Mouse (Mus musculus) forebrain, embryonic 11.5 days (tissue): ENCODE data around the gene Tmem63a. TPM values are rescaled to one million over a fixed set of nuclear protein-coding genes. Genes with fewer than 3 reads are reported as not detected.
A peak's percentile ranks its signal among the peaks of the same experiment; 100 is the strongest.

ENCODE experiments used
- ATAC-seq: fragments of 200-750 bp; cut with Nextera tagmentation; replicated peaks from 2 replicates; pipeline ENCODE4 v1.8.0; 2017; ENCODE audit warnings: moderate TSS enrichment; ENCODE audit not compliant: low FRiP score
- DNase-seq: peaks from one replicate; pipeline ENCODE4 v3.0.0-alpha.2; 2017; ENCODE audit warnings: low spot score
- H3K27ac ChIP-seq: fragments of 300-500 bp; sonication (generic); 2 replicates; pipeline ENCODE4 v1.5.1; 2014; ENCODE audit warnings: low read depth, low read length
- H3K27me3 ChIP-seq: fragments of 300-500 bp; sonication (generic); 2 replicates; pipeline ENCODE4 v1.6.1; 2014; ENCODE audit warnings: mild to moderate bottlenecking, low read length, mixed read lengths; ENCODE audit not compliant: control insufficient read depth, insufficient read depth
- H3K36me3 ChIP-seq: fragments of 300-500 bp; sonication (generic); 2 replicates; pipeline ENCODE4 v1.6.1; 2014; ENCODE audit warnings: mild to moderate bottlenecking, low read length, moderate library complexity, mixed read lengths; ENCODE audit not compliant: control insufficient read depth, insufficient read depth
- H3K4me1 ChIP-seq: fragments of 300-500 bp; sonication (generic); replicated peaks from 2 replicates; pipeline ENCODE4 v1.6.1; 2014; ENCODE audit warnings: low read length, mixed read lengths; ENCODE audit not compliant: control insufficient read depth, insufficient read depth
- H3K4me2 ChIP-seq: fragments of 300-500 bp; sonication (generic); 2 replicates; pipeline ENCODE4 v1.6.1; 2014; ENCODE audit warnings: low read depth, mild to moderate bottlenecking, low read length, moderate library complexity, mixed read lengths; ENCODE audit not compliant: severe bottlenecking
- H3K4me3 ChIP-seq: fragments of 300-500 bp; sonication (generic); 2 replicates; pipeline ENCODE4 v1.5.1; 2014; ENCODE audit warnings: low read depth, low read length
- H3K9ac ChIP-seq: fragments of 300-500 bp; sonication (generic); 2 replicates; pipeline ENCODE4 v1.6.1; 2014; ENCODE audit warnings: low read length
- H3K9me3 ChIP-seq: fragments of 300-500 bp; sonication (generic); 2 replicates; pipeline ENCODE4 v1.6.1; 2016; ENCODE audit warnings: low read length, mixed read lengths; ENCODE audit not compliant: control insufficient read depth
- WGBS: fragments of 180-500 bp; shearing (Covaris S2); extraction: QIAGEN DNeasy Blood & Tissue Kit; methylation state at CpG from one replicate; pipeline ENCODE4 v1.1.7; 2014; 5-methylcytosine and 5-hydroxymethylcytosine counted together
- polyA plus RNA-seq: library from polyadenylated mRNA; unstranded; fragments of >200 nt; fragmentation: Nextera tagmentation; extraction: Ambion mirVana; gene quantifications from 2 replicates; pipeline ENCODE4 v1.2.1, GENCODE M21; 2014

Gene Tmem63a
- polyA plus RNA-seq, 1 experiment from 2014 or later = 2.7 TPM

GRCm38 (mm10) chr1:181001217-181001616, 59.1 kb downstream of the Tmem63a start:
- Histone ChIP-seq H3K36me3 (no peaks in the 10 kb centered on the region), H3K27me3 (no peaks in the 10 kb centered on the region), H3K4me3 (no peak overlapping the region), H3K9ac (no peak overlapping the region), H3K4me1 (no peaks in the 10 kb centered on the region), H3K9me3 (no peaks in the 10 kb centered on the region), H3K4me2 (no peak overlapping the region), H3K27ac (no peak overlapping the region)
- ATAC-seq (no peak), DNase-seq (no peak)
- 87% methylated on average over 3 of the region's 3 CpGs for WGBS

GRCm38 (mm10) chr1:181001621-181002020, 59.5 kb downstream of the Tmem63a start:
- 87% methylated on average over 3 of the region's 3 CpGs for WGBS
- Histone ChIP-seq H3K4me3 (no peak overlapping the region), H3K9ac (no peak overlapping the region), H3K4me1 (no peaks in the 10 kb centered on the region), H3K27ac (no peak overlapping the region), H3K36me3 (no peaks in the 10 kb centered on the region), H3K27me3 (no peaks in the 10 kb centered on the region), H3K4me2 (no peak overlapping the region), H3K9me3 (no peaks in the 10 kb centered on the region)
- DNase-seq = no peak
- no peak for ATAC-seq

GRCm38 (mm10) chr1:181003790-181004189, 61.6 kb downstream of the Tmem63a start:
- no peak overlapping the region for H3K27ac ChIP-seq
- 83% methylated on average over 2 of the region's 2 CpGs for WGBS

GRCm38 (mm10) chr1:181005331-181005730, 63.2 kb downstream of the Tmem63a start:
- Histone ChIP-seq H3K9ac (no peak overlapping the region), H3K27me3 (no peaks in the 10 kb centered on the region), H3K9me3 (no peaks in the 10 kb centered on the region), H3K27ac (no peak overlapping the region), H3K4me3 (no peak overlapping the region), H3K4me2 (no peak overlapping the region), H3K4me1 (no peaks in the 10 kb centered on the region), H3K36me3 (no peaks in the 10 kb centered on the region)
- DNase-seq (peak; percentile 34), ATAC-seq (no peak)
- 85% methylated on average over 8 of the region's 8 CpGs for WGBS

More at GRCm38 (mm10) chr1:181003790-181004189, 61.6 kb downstream of the Tmem63a start:
- Histone ChIP-seq H3K4me1 (no peaks in the 10 kb centered on the region), H3K36me3 (no peaks in the 10 kb centered on the region), H3K9me3 (no peaks in the 10 kb centered on the region), H3K4me3 (no peak overlapping the region), H3K9ac (no peak overlapping the region), H3K27me3 (no peaks in the 10 kb centered on the region), H3K4me2 (no peak overlapping the region)
- ATAC-seq = no peak
- DNase-seq = peak; percentile 7

- Histone ChIP-seq H3K27ac (no peak overlapping the region), H3K9me3 (no peaks in the 10 kb centered on the region), H3K4me3 (no peak overlapping the region), H3K4me1 (no peaks in the 10 kb centered on the region), H3K4me2 (no peak overlapping the region), H3K27me3 (no peaks in the 10 kb centered on the region), H3K9ac (no peak overlapping the region), H3K36me3 (no peaks in the 10 kb centered on the region)
- 84% methylated on average over 6 of the region's 6 CpGs for WGBS
- ATAC-seq (no peak), DNase-seq (no peak)
Measured at GRCm38 (mm10) chr1:181007831-181008230, 65.7 kb downstream of the Tmem63a start.

GRCm38 (mm10) chr1:181008266-181008665, 66.1 kb downstream of the Tmem63a start:
- DNase-seq = no peak
- no peak overlapping the region for H3K4me2 ChIP-seq
- WGBS = 95% methylated on average over 2 of the region's 2 CpGs

GRCm38 (mm10) chr1:181009011-181009590, 67.0 kb downstream of the Tmem63a start:
- H3K9me3 ChIP-seq = no peaks in the 10 kb centered on the region
- no peaks in the 10 kb centered on the region for H3K27me3 ChIP-seq
- no peak for DNase-seq
- no peaks in the 10 kb centered on the region for H3K4me1 ChIP-seq
- H3K36me3 ChIP-seq = no peaks in the 10 kb centered on the region
- ATAC-seq = no peak
- H3K9ac ChIP-seq = no peak overlapping the region
- H3K4me3 ChIP-seq = no peak overlapping the region
- 93% methylated on average over 4 of the region's 4 CpGs for WGBS
- no peak overlapping the region for H3K4me2 ChIP-seq
- no peak overlapping the region for H3K27ac ChIP-seq

More at GRCm38 (mm10) chr1:181008266-181008665, 66.1 kb downstream of the Tmem63a start:
- no peak for ATAC-seq
- Histone ChIP-seq H3K27me3 (no peaks in the 10 kb centered on the region), H3K27ac (no peak overlapping the region), H3K4me1 (no peaks in the 10 kb centered on the region), H3K4me3 (no peak overlapping the region), H3K36me3 (no peaks in the 10 kb centered on the region), H3K9me3 (no peaks in the 10 kb centered on the region), H3K9ac (no peak overlapping the region)

- no peak for ATAC-seq
- Histone ChIP-seq H3K4me3 (no peak overlapping the region), H3K27me3 (no peaks in the 10 kb centered on the region), H3K9ac (no peak overlapping the region), H3K36me3 (no peaks in the 10 kb centered on the region), H3K9me3 (no peaks in the 10 kb centered on the region), H3K4me1 (no peaks in the 10 kb centered on the region), H3K4me2 (no peak overlapping the region), H3K27ac (no peak overlapping the region)
- DNase-seq = no peak
- WGBS = 79% methylated on average over 3 of the region's 3 CpGs
Measured at GRCm38 (mm10) chr1:181009754-181010153, 67.6 kb downstream of the Tmem63a start.

GRCm38 (mm10) chr1:181010171-181010932, 68.2 kb downstream of the Tmem63a start:
- DNase-seq (no peak), ATAC-seq (no peak)
- H3K4me2 ChIP-seq = no peak overlapping the region
- H3K27ac ChIP-seq = no peak overlapping the region
- H3K9ac ChIP-seq = no peak overlapping the region
- H3K27me3 ChIP-seq = no peaks in the 10 kb centered on the region
- H3K36me3 ChIP-seq = no peaks in the 10 kb centered on the region
- no peak overlapping the region for H3K4me3 ChIP-seq
- WGBS = 66% methylated on average over 4 of the region's 4 CpGs
- H3K9me3 ChIP-seq = no peaks in the 10 kb centered on the region
- no peaks in the 10 kb centered on the region for H3K4me1 ChIP-seq
